Mouse (Mus musculus) cerebellum, adult 2 months (tissue): ENCODE results near the gene Mrs2. TPM values are rescaled to one million over a fixed set of nuclear protein-coding genes. Genes with fewer than 3 reads are reported as not detected.

ENCODE experiments used
- DNase-seq, 2 experiments: peaks; one replicate each; pipeline ENCODE4 v3.0.0; 2021
- H3K27ac ChIP-seq: fragments of 200-500 bp; 2 replicates; pipeline ENCODE4 v1.5.1; 2012; ENCODE audit warnings: low read length, control low read depth, inconsistent platforms; ENCODE audit not compliant: insufficient read depth
- H3K27me3 ChIP-seq: fragments of 200-500 bp; 2 replicates; pipeline ENCODE4 v1.6.1; 2012; ENCODE audit warnings: inconsistent platforms, mild to moderate bottlenecking, low read length, moderate library complexity; ENCODE audit not compliant: control insufficient read depth, insufficient read depth
- H3K4me1 ChIP-seq: fragments of 200-500 bp; 2 replicates; pipeline ENCODE4 v1.6.1; 2011; ENCODE audit warnings: low read length; ENCODE audit not compliant: control insufficient read depth, insufficient read depth
- H3K4me3 ChIP-seq: fragments of 200-500 bp; replicated peaks from 2 replicates; pipeline ENCODE3; 2011; ENCODE audit warnings: mild to moderate bottlenecking, low read depth, low read length, control low read depth; ENCODE audit not compliant: insufficient read depth
- CTCF ChIP-seq: fragments of 200-500 bp; IDR thresholded peaks from 2 replicates; pipeline ENCODE4 v1.5.1; 2011; ENCODE audit warnings: low read depth, mild to moderate bottlenecking, control low read depth, low read length, moderate library complexity, borderline replicate concordance; ENCODE audit not compliant: insufficient read depth
- POLR2A ChIP-seq: fragments of 200-500 bp; IDR thresholded peaks from 2 replicates; pipeline ENCODE4 v1.6.1; 2011; ENCODE audit warnings: low read length, control low read depth, borderline replicate concordance; ENCODE audit not compliant: insufficient read depth
- WGBS: fragments of 180-500 bp; shearing (Covaris S2); methylation state at CpG from one replicate; pipeline ENCODE4 v1.1.7; 2018; 5-methylcytosine and 5-hydroxymethylcytosine counted together
- polyA plus RNA-seq: library from polyadenylated mRNA; depleted of rRNA; stranded (reverse); fragments of >200 nt; gene quantifications from 2 replicates; pipeline ENCODE4 v1.2.3, GENCODE M21; 2012

The Mrs2 gene
- polyA plus RNA-seq, 1 experiment: 49.0 TPM

DNA sequence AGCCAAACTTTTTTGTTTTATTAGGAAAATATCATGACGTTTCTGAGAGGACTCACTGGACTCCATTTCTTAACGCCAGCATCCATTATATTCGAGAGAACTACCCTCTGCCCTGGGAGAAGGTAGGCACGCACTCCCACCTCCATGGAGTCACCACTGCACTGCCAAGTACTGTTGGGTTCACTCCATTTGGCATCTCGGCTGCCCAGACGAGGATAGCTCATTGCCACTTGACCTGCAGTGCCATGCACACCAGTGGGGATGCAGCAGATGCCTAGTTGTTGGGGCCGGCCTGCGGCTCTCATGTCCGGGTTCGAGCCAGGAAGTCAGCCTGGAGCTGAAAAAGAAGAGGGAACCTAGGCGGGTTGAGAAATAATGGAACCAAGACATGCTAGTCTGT is 65.1 kb downstream of the Mrs2 start:
- no peaks in the 10 kb centered on the region for H3K4me1 ChIP-seq
- no peak overlapping the region for H3K27ac ChIP-seq
- no peak for DNase-seq
- TF ChIP-seq CTCF: no peak
- no peak for TF ChIP-seq POLR2A
- no peaks in the 10 kb centered on the region for H3K27me3 ChIP-seq
- WGBS: 20% methylated on average over 11 of the region's 11 CpGs
- no peak overlapping the region for H3K4me3 ChIP-seq

DNA sequence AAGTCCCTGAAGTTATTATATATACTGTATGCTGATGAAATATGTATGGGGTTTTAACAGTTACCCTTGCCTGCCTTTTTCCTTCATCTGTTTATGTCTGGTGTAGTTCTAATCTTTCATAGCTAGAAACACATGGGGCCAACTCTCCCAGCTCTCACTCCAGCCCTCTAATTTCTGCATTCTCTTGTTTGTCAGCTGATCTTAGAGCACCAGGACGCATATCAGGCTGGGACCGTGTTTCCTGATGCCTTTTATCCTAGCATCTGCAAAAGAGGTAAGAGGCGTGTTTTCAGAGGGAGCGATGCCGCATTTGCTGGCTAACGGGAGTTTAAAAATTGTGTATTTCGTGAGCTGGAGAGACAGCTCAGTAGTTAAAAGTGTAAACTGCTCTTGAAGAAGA is 67.5 kb downstream of the Mrs2 start:
- DNase-seq: no peak
- H3K4me1 ChIP-seq: no peaks in the 10 kb centered on the region
- H3K27me3 ChIP-seq: no peaks in the 10 kb centered on the region
- H3K27ac ChIP-seq: no peak overlapping the region
- TF ChIP-seq CTCF: no peak
- no peak overlapping the region for H3K4me3 ChIP-seq
- 89% methylated on average over 7 of the region's 7 CpGs for WGBS

DNA sequence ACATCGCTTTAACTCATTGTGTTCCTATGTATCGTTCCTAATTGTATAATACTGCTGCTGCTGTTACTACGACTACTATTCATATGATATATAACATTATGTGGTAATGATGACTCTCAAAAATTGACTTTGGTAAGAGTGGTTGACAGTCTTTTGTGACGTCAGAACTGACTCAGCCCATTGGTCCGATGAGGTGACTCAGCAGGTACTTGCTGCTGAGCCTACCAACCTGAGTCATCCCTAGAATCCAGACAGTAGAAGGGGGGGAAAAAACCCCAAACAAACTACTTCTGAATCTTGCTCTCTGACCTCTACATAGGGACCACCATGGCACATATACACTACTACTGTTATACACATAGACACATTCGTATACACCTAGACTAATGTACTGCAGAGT is 71.3 kb downstream of the Mrs2 start:
- Histone ChIP-seq H3K27ac (no peak overlapping the region), H3K4me1 (no peaks in the 10 kb centered on the region), H3K27me3 (no peaks in the 10 kb centered on the region), H3K4me3 (no peak overlapping the region)
- WGBS: 91% methylated on average over 6 of the region's 6 CpGs
- no peak for DNase-seq
- TF ChIP-seq CTCF (no peak), POLR2A (no peak)

DNA sequence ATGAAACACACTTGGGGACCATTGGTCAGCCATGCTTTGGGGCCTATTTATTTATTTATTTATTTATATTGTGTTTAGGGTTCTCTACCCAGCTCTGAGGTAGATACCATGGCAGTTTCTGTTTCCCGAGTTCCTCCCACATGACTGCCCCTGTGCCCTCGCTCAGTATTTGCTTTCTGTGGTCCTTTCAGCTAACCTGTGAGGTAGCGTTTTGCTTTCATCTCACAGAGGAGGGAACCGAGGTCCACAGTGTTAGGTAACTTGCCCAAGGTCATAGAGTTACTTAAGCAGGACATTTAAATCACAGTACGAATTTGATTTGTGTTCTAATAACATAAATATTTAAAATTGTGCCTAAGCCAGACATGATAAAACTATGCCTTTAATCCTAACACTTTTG is 73.0 kb downstream of the Mrs2 start:
- DNase-seq: no peak
- 94% methylated on average over 5 of the region's 5 CpGs for WGBS
- Histone ChIP-seq H3K4me3 (no peak overlapping the region), H3K27me3 (no peaks in the 10 kb centered on the region), H3K27ac (no peak overlapping the region), H3K4me1 (no peaks in the 10 kb centered on the region)
- no peak for TF ChIP-seq POLR2A
- TF ChIP-seq CTCF: no peak

DNA sequence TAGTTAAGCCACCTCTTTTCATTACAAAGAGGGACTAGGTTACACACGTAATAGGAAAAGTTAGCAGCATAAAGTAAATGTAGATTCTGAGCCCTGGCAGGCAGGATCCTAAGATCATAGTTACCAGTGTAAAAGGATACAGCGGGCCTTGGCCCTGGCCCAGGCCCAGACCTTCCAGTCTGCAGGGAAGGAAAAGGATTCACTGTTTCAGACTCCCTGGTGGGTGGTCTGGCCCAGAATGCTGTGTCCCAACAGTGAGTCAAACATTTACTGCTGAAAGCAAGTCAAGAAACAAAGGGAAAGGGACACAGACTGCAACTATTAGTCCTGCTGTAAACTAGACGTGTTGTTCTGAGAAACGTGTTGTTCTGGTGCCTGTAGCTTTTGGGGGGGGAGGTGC is 74.6 kb downstream of the Mrs2 start:
- DNase-seq: peak in 1 of 2 experiments; percentile 46
- WGBS: 20% methylated on average over 4 of the region's 4 CpGs
- TF ChIP-seq CTCF (no peak), POLR2A (no peak)
- Histone ChIP-seq H3K27ac (no peak overlapping the region), H3K27me3 (no peaks in the 10 kb centered on the region), H3K4me3 (no peak overlapping the region), H3K4me1 (no peaks in the 10 kb centered on the region)

DNA sequence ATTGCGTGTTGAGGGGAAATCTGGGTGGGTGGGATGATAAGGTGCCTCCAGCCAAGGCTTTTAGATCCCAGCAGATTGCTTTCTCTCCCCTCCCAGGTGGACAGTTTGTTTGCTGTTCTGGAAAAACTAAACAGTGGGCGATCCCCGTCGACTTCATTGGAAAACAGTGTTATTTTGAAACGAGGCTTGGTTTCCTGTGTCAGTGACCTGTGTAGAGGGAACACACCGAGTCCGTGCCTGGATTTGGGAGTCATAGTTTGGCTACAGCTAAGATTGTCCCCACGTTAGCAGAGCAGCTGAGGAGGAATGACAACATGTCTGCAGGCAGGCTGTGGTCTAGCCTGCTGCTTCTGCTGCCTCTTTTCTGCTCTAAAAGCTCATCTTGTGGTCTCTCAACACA is 76.9 kb downstream of the Mrs2 start:
- Histone ChIP-seq H3K27me3 (no peaks in the 10 kb centered on the region), H3K4me1 (no peaks in the 10 kb centered on the region), H3K27ac (no peak overlapping the region), H3K4me3 (no peak overlapping the region)
- TF ChIP-seq CTCF (no peak), POLR2A (no peak)
- 84% methylated on average over 8 of the region's 8 CpGs for WGBS
- no peak for DNase-seq

DNA sequence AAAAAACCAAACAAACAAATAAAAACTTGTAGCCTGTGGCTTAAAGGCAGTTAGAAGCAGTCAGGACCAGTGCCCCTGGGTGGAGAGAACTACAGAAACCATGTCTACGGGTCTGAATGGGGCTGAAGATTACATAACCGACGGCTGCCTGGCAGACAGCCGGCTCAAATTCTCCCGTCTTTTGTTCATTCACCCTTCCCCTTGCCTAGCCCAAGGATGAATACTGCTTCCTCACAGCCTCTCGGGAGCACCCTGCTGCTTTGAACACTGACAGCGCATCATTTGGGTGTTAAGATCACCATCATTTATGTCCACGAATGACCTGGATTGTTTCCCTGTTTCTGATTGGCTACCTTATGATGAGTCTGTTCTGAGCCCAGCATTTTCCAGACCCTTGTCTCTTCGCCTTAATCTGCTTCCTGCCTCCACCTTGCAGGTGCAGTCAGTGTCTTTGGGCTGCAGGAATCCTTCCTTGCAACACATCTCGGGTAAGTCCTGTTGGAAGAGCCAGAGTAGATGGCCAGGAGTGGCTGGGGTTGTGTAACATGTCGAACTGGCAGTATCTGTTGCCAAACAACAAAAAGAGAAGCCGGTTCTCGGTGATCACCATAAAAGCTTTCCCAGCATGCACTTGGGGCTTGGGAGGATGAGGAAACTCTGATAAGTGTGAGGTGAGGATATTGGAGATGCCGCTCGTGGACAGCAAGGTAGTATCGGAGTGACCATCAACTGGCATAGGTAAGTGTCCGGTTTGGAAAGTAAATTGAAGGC is 77.5 kb downstream of the Mrs2 start, which contains the start of gene Gpld1:
TSS of gene Gpld1 (plus strand) at position 641 of the 771 bp plus-strand sequence.
- H3K27me3 ChIP-seq: no peaks in the 10 kb centered on the region
- peak within 1 kb of the TSS; percentile 45 for H3K4me3 ChIP-seq
- WGBS: 40% methylated on average over 17 of the region's 17 CpGs
- DNase-seq: peak; percentile 27 to 29
- peak within 1 kb of the TSS; percentile 11; the same call in 1 of the 2 replicates for H3K27ac ChIP-seq
- TF ChIP-seq POLR2A: 0 out of 2 replicates have a peak, but pooled peaks have one; percentile 8
- no peak for TF ChIP-seq CTCF
- H3K4me1 ChIP-seq: no peaks in the 10 kb centered on the region

DNA sequence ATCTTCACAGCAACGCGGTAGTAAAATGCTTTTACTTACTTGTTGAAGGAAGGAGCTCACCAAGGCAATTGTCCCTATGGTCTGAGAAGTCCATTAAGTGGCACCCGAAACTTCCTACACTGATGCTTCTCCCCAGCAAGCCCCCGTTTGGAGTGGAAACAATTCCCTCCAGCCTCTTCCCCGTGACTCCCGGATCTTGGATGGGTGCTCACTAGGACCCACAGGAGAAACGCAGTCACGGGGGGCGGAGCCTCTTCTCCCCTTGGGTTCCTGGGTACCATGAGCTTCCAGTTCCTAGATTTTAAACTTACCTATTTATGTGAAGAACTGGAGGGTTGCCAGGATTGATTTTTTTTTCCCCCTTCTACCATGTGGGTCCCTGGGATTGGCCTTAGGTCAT is 80.7 kb downstream of the Mrs2 start:
- 93% methylated on average over 9 of the region's 9 CpGs for WGBS
- H3K4me3 ChIP-seq: no peak overlapping the region
- no peaks in the 10 kb centered on the region for H3K4me1 ChIP-seq
- no peak for DNase-seq
- H3K27ac ChIP-seq: no peak overlapping the region
- no peak for TF ChIP-seq CTCF
- TF ChIP-seq POLR2A: no peak
- H3K27me3 ChIP-seq: no peaks in the 10 kb centered on the region
